Mouse (Mus musculus): ENCODE measurements around the gene Mplkip. TPM values are rescaled to one million over a fixed set of nuclear protein-coding genes. Genes with fewer than 3 reads are reported as not detected.

Gene Mplkip
- total RNA-seq, 1 experiment, result 11.5 TPM

DNA sequence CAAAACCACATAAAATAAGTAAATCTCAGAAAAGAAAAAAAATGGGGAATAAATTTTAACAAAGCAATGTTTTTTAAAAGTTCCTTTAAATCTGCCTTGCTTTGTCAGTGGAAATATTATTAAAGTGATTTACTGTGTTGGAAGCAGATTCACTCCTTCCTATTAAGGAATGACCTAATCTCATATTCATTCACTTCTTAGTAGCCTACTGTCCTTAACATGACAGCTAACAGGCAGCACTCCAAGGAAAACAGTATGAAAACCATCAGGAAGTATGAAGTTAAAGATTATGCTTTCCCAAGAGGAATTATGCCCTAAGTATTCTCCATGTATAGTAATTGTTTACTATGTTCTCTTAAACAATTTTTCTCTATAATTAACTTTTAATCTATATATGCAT, 4.3 kb upstream of the Mplkip start:
- TF ChIP-seq ZC3H11A (IDR thresholded peaks at IDR 0.05; ENCODE audit: borderline replicate concordance, low read depth, low read length) (no peak), ZNF384 (IDR thresholded peaks at IDR 0.05; ENCODE audit: low read depth, low read length) (no peak), CHD2 (IDR thresholded peaks at IDR 0.05; ENCODE audit: low read depth, low read length) (no peak), MAFK (IDR thresholded peaks at IDR 0.05; ENCODE audit: insufficient read depth, low read depth, low read length) (no peak), HCFC1 (IDR thresholded peaks at IDR 0.05; ENCODE audit: borderline replicate concordance, insufficient read depth, low read length) (no peak)

GRCm38 (mm10) chr13:17691436-17691835, 3.6 kb upstream of the Mplkip start:
- TF ChIP-seq HCFC1 (IDR thresholded peaks at IDR 0.05; ENCODE audit: borderline replicate concordance, insufficient read depth, low read length) (no peak), ZNF384 (IDR thresholded peaks at IDR 0.05; ENCODE audit: low read depth, low read length) (no peak), ZC3H11A (IDR thresholded peaks at IDR 0.05; ENCODE audit: borderline replicate concordance, low read depth, low read length) (no peak), CHD2 (IDR thresholded peaks at IDR 0.05; ENCODE audit: low read depth, low read length) (no peak)
- no peak overlapping the region for H3K9ac ChIP-seq (ENCODE audit: insufficient read depth, low read depth, low read length, poor library complexity, severe bottlenecking)
- H3K27ac ChIP-seq (ENCODE audit: insufficient read depth, low read depth, low read length, poor library complexity, severe bottlenecking), result no peak overlapping the region
- H3K9me3 ChIP-seq (ENCODE audit: control insufficient read depth, insufficient read depth, low read depth, low read length), result no peaks in the 10 kb centered on the region
- H3K36me3 ChIP-seq (ENCODE audit: control insufficient read depth, insufficient read depth, low read length, poor library complexity, severe bottlenecking), result no peaks in the 10 kb centered on the region
- peaks cover 0 to 2% of the 10 kb centered on the region in 2 experiments; a peak in 1 of 4 replicates for H3K4me1 ChIP-seq (ENCODE audit: control insufficient read depth in 2 of 2, insufficient read depth in 2 of 2, low read length in 2 of 2, poor library complexity in 1 of 2)
- H3K4me3 ChIP-seq (ENCODE audit: insufficient read depth in 1 of 2, low read depth in 1 of 2, low read length in 2 of 2, poor library complexity in 1 of 2, severe bottlenecking in 1 of 2), result no peak overlapping the region
- no peak for DNase-seq (ENCODE audit: low read depth, low spot score)
- in situ Hi-C loops (cut with MboI; ENCODE audit: low sequenced_read_pairs in 2 of 2, unreplicated experiment in 2 of 2), result no loop called here

More for the DNA sequence above, 4.3 kb upstream of the Mplkip start:
- no peak for DNase-seq (ENCODE audit: low read depth, low spot score)
- no peak overlapping the region for H3K27ac ChIP-seq (ENCODE audit: insufficient read depth, low read depth, low read length, poor library complexity, severe bottlenecking)
- in situ Hi-C loops (cut with MboI; ENCODE audit: low sequenced_read_pairs in 2 of 2, unreplicated experiment in 2 of 2), result no loop called here
- H3K9ac ChIP-seq (ENCODE audit: insufficient read depth, low read depth, low read length, poor library complexity, severe bottlenecking), result no peak overlapping the region
- H3K9me3 ChIP-seq (ENCODE audit: control insufficient read depth, insufficient read depth, low read depth, low read length), result no peaks in the 10 kb centered on the region
- no peak overlapping the region for H3K4me3 ChIP-seq (ENCODE audit: insufficient read depth in 1 of 2, low read depth in 1 of 2, low read length in 2 of 2, poor library complexity in 1 of 2, severe bottlenecking in 1 of 2)
- H3K4me1 ChIP-seq (ENCODE audit: control insufficient read depth in 2 of 2, insufficient read depth in 2 of 2, low read length in 2 of 2, poor library complexity in 1 of 2), result peaks cover 0 to 2% of the 10 kb centered on the region in 2 experiments; a peak in 1 of 4 replicates
- no peaks in the 10 kb centered on the region for H3K36me3 ChIP-seq (ENCODE audit: control insufficient read depth, insufficient read depth, low read length, poor library complexity, severe bottlenecking)

GRCm38 (mm10) chr13:17693816-17694215, 1.2 kb upstream of the Mplkip start:
- Histone ChIP-seq H3K9me3 (ENCODE audit: control insufficient read depth, insufficient read depth, low read depth, low read length) (no peaks in the 10 kb centered on the region), H3K4me1 (ENCODE audit: control insufficient read depth in 2 of 2, insufficient read depth in 2 of 2, low read length in 2 of 2, poor library complexity in 1 of 2) (peaks cover 0 to 4% of the 10 kb centered on the region in 2 experiments; a peak in 1 of 4 replicates), H3K27ac (ENCODE audit: insufficient read depth, low read depth, low read length, poor library complexity, severe bottlenecking) (no peak overlapping the region), H3K4me3 (ENCODE audit: insufficient read depth in 1 of 2, low read depth in 1 of 2, low read length in 2 of 2, poor library complexity in 1 of 2, severe bottlenecking in 1 of 2) (peak overlapping the region in 1 of 2 experiments; percentile 93; a peak in 2 of 4 replicates), H3K36me3 (ENCODE audit: control insufficient read depth, insufficient read depth, low read length, poor library complexity, severe bottlenecking) (peaks cover 3% of the 10 kb centered on the region; the same call in 1 of the 2 replicates), H3K9ac (ENCODE audit: insufficient read depth, low read depth, low read length, poor library complexity, severe bottlenecking) (no peak overlapping the region)
- in situ Hi-C loops (cut with MboI; ENCODE audit: low sequenced_read_pairs in 2 of 2, unreplicated experiment in 2 of 2), result no loop called here
- peak; percentile 9 for DNase-seq (ENCODE audit: low read depth, low spot score)
- TF ChIP-seq CHD2 (IDR thresholded peaks at IDR 0.05; ENCODE audit: low read depth, low read length) (no peak), ZNF384 (IDR thresholded peaks at IDR 0.05; ENCODE audit: low read depth, low read length) (no peak), ZC3H11A (IDR thresholded peaks at IDR 0.05; ENCODE audit: borderline replicate concordance, low read depth, low read length) (no peak), MAFK (IDR thresholded peaks at IDR 0.05; ENCODE audit: insufficient read depth, low read depth, low read length) (no peak), HCFC1 (IDR thresholded peaks at IDR 0.05; ENCODE audit: borderline replicate concordance, insufficient read depth, low read length) (no peak)

- DNase-seq (ENCODE audit: low read depth, low spot score), result peak; percentile 17
- TF ChIP-seq CHD2 (IDR thresholded peaks at IDR 0.05; ENCODE audit: low read depth, low read length) (no peak), MAFK (IDR thresholded peaks at IDR 0.05; ENCODE audit: insufficient read depth, low read depth, low read length) (no peak), HCFC1 (IDR thresholded peaks at IDR 0.05; ENCODE audit: borderline replicate concordance, insufficient read depth, low read length) (no peak), ZC3H11A (IDR thresholded peaks at IDR 0.05; ENCODE audit: borderline replicate concordance, low read depth, low read length) (no peak), ZNF384 (IDR thresholded peaks at IDR 0.05; ENCODE audit: low read depth, low read length) (no peak)
- H3K27ac ChIP-seq (ENCODE audit: insufficient read depth, low read depth, low read length, poor library complexity, severe bottlenecking), result peak overlapping the region; percentile 77
- peaks cover 3% of the 10 kb centered on the region; the same call in 1 of the 2 replicates for H3K36me3 ChIP-seq (ENCODE audit: control insufficient read depth, insufficient read depth, low read length, poor library complexity, severe bottlenecking)
- in situ Hi-C loops (cut with MboI; ENCODE audit: low sequenced_read_pairs in 2 of 2, unreplicated experiment in 2 of 2), result no loop called here
- peak overlapping the region; percentile 93 to 96 for H3K4me3 ChIP-seq (ENCODE audit: insufficient read depth in 1 of 2, low read depth in 1 of 2, low read length in 2 of 2, poor library complexity in 1 of 2, severe bottlenecking in 1 of 2)
- peaks cover 0 to 8% of the 10 kb centered on the region in 2 experiments; a peak in 1 of 4 replicates for H3K4me1 ChIP-seq (ENCODE audit: control insufficient read depth in 2 of 2, insufficient read depth in 2 of 2, low read length in 2 of 2, poor library complexity in 1 of 2)
- H3K9ac ChIP-seq (ENCODE audit: insufficient read depth, low read depth, low read length, poor library complexity, severe bottlenecking), result peak overlapping the region; percentile 94
- H3K9me3 ChIP-seq (ENCODE audit: control insufficient read depth, insufficient read depth, low read depth, low read length), result no peaks in the 10 kb centered on the region
These were observed 578 bp upstream of the Mplkip start for GRCm38 (mm10) chr13:17694414-17694813.

All from ES-E14 (cell line).